Comparison of ENCODE assay signal across 28 mouse cellular contexts in genomic region chr11:89693686-89694085, GRCm38 (mm10).
"Had no signal": no experiment of that assay in that cellular context is flagged by ENCODE, and none has a peak within 500 bp of the region (broad histone marks: within the 10 kb centered on the region; RNA-seq: fewer than 3 reads in every experiment).

No protein-coding gene starts in this region.

- H3K9ac ChIP-seq: limb, embryonic 12.5 days; limb, embryonic 13.5 days; limb, embryonic 15.5 days; liver, embryonic 12.5 days; liver, embryonic 13.5 days; liver, embryonic 14.5 days; liver, embryonic 15.5 days; liver, postnatal 0 days; lung, embryonic 14.5 days; lung, embryonic 15.5 days; midbrain, embryonic 12.5 days; midbrain, embryonic 13.5 days; midbrain, embryonic 15.5 days; neural tube, embryonic 12.5 days had no signal

- H3K36me3 ChIP-seq: limb, embryonic 10.5 days; limb, embryonic 12.5 days; limb, embryonic 13.5 days; limb, embryonic 15.5 days; liver, embryonic 12.5 days; liver, embryonic 13.5 days; liver, embryonic 15.5 days; lung, embryonic 15.5 days; midbrain, embryonic 10.5 days; midbrain, embryonic 12.5 days; midbrain, embryonic 13.5 days; midbrain, embryonic 15.5 days; neural tube, embryonic 12.5 days had no signal

- H3K4me3 ChIP-seq: limb, embryonic 10.5 days; limb, embryonic 12.5 days; limb, embryonic 13.5 days; limb, embryonic 15.5 days; liver, embryonic 12.5 days; liver, embryonic 13.5 days; liver, embryonic 15.5 days; lung, embryonic 15.5 days; megakaryocyte, embryonic 14.5 days; midbrain, embryonic 10.5 days; midbrain, embryonic 12.5 days; midbrain, embryonic 13.5 days; midbrain, embryonic 15.5 days; myocyte; neural tube, embryonic 12.5 days had no signal

- H3K27me3 ChIP-seq: liver, embryonic 12.5 days; liver, embryonic 13.5 days; liver, embryonic 15.5 days; lung, embryonic 15.5 days; megakaryocyte, embryonic 14.5 days; midbrain, embryonic 13.5 days; midbrain, embryonic 15.5 days; neural tube, embryonic 12.5 days had no signal

- H3K4me1 ChIP-seq: limb, embryonic 10.5 days; limb, embryonic 12.5 days; limb, embryonic 15.5 days; liver, embryonic 12.5 days; liver, embryonic 13.5 days; liver, embryonic 15.5 days; megakaryocyte, embryonic 14.5 days had no signal

- DNase-seq: left cerebral cortex, postnatal 4 days; liver; liver, embryonic 13.5 days; liver, postnatal 0 days; lung, adult 18-20 months; lung, adult 2 months; lung, embryonic 14.5 days; lung, postnatal 10 days; lung, postnatal 14 days; lung, postnatal 36 days; lung, postnatal 4 days; midbrain, embryonic 14.5 days had no signal

- H3K27ac ChIP-seq: limb, embryonic 10.5 days; limb, embryonic 12.5 days; limb, embryonic 13.5 days; limb, embryonic 15.5 days; liver, embryonic 12.5 days; liver, embryonic 13.5 days; liver, embryonic 14.5 days; liver, embryonic 15.5 days; lung, embryonic 15.5 days; macrophage; midbrain, embryonic 10.5 days; midbrain, embryonic 12.5 days; midbrain, embryonic 13.5 days; midbrain, embryonic 15.5 days; neural tube, embryonic 12.5 days had no signal

- H3K9me3 ChIP-seq: limb, embryonic 10.5 days; limb, embryonic 12.5 days; limb, embryonic 13.5 days; limb, embryonic 15.5 days; liver, embryonic 12.5 days; liver, embryonic 13.5 days; liver, embryonic 15.5 days; lung, embryonic 15.5 days; midbrain, embryonic 10.5 days; midbrain, embryonic 12.5 days; midbrain, embryonic 13.5 days; midbrain, embryonic 15.5 days; neural tube, embryonic 12.5 days had no signal
